Mouse (Mus musculus): ENCODE data around the gene Clptm1l.

Gene Clptm1l
- long read RNA-seq, experiment 1, transcript Clptm1l-201 (17 exons, 2,340 nt) = major isoform, 75 of 84 reads
- long read RNA-seq, experiment 1, partial matches to known transcripts = 7 of 84 reads
- long read RNA-seq, experiment 1, other reads (novel, unspliced or antisense) = 2 of 84 reads
- long read RNA-seq, experiment 2, transcript Clptm1l-201 (17 exons, 2,340 nt) = major isoform, 61 of 90 reads
- long read RNA-seq, experiment 2, partial matches to known transcripts = 17 of 90 reads
- long read RNA-seq, experiment 2, other reads (novel, unspliced or antisense) = 11 of 90 reads

DNA sequence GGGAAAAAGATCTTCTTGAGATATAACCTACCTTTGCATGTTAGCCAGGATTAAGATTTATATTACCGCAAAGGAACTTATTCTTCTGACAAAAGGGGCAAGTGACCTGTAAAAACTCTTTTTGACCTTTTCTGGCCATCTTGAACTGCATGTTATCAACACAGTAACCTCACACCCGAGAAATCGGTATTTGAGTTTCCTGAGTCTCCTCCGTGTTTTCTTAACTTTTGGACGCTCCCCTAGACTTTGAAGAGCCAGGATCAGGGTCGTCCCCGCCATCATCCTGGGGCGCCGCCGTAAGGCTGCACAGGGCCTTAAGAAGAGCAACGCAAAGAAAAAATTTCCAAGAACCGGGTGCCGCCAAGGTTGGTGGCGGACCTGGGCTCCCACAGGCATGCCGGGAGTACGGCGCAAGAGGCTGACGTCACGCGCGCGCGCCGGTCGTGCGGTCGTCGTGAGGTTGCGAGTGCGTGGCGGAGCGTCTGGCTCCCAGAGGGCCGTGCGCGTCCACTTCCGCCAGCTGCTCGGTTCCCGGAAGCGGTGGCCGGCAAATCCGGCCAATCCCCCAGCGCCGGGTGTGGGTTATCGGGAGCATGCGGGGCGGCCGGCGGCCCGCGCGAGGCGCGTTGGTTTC, at the start of gene Clptm1l:
TSS of gene Clptm1l (plus strand) at position 485 of the 634 bp plus-strand sequence.
- intact Hi-C loops (cut with DNase I) = loop anchor here (5.0 kb wide), 2 partner anchors 91 to 271 kb away; no protein-coding TSS in a partner anchor

DNA sequence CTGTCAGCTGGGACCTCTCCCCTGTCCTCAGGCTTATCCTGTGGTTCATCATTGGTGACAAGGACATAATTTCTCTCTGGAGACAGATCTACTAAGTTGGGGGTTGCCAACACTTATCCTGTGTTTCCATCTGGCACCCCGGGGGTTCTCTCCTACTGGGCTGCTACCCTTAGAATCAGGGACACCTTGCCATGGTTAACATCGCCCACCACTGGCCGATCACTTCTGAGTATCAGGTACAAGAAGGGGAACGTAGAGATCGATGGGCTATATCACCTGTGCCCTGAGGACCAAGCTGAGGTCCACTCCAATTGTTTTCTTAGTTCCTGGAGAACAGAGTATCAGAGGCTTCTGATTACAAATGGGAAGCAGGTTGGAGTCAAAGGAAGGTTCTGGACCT, 39.6 kb upstream of the Clptm1l start:
- intact Hi-C loops (cut with DNase I) = no loop called here

GRCm38 (mm10) chr13:73575051-73575450, 28.8 kb upstream of the Clptm1l start:
- intact Hi-C loops (cut with DNase I) = no loop called here

GRCm38 (mm10) chr13:73577277-73577676, 26.5 kb upstream of the Clptm1l start:
- intact Hi-C loops (cut with DNase I) = no loop called here

DNA sequence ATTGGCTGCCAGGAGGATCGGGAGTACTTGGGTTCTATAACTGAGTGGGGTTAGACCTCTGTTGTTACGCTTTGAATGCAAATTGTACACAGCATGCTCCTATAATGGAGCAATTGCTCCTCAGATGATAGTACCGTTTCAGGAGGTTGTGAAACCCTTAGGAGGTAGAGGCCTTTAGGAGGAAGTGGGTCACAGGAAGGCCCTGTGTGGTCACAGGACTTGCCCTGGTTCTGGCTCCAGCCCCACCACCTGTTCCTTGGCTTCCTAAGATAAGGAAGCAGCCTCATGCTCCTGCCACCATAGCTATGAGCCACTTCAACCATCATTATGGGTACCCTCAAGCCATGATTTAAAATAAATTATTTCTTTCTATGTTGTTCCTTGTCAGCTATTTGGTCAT, 12.3 kb upstream of the Clptm1l start:
- intact Hi-C loops (cut with DNase I) = no loop called here

- intact Hi-C loops (cut with DNase I) = no loop called here
Measured at GRCm38 (mm10) chr13:73592546-73592945, 11.3 kb upstream of the Clptm1l start.

DNA sequence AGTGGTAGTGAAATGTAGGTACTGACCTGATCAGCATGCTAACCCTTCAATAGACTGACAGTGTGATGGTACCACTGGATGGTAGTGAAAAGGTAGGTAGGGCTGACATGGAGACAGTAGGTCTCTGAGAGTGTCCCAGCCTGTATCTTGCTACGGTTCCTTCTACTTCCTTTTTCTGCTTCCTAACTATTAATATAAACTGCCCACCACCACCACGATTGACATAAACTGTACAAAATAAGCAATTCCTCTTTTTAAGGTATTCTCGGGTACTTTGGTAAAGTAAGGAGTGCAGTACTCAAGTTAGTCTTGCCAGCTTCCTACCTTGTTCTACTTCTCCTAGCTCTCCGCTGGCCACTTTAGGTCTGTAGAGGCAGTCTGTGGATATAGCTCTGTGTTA, 7.5 kb upstream of the Clptm1l start:
- intact Hi-C loops (cut with DNase I) = no loop called here

DNA sequence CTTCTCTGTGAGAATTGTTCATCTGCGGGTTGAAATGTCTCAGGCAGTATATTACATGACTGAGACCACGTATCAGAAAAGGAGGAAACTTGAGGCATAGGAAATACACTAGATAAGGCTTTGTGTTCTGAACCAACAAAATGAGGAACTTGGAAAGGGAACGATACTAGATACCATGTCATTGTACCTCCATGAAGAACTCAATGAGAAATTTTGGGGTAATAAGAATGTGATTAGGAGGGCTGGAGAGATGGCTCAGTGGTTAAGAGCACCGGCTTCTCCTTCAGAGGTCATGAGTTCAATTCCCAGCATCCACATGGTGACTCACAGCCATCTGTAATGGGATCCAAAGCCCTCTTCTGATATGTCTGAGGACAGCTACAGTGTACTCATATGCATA, 3.6 kb upstream of the Clptm1l start:
- intact Hi-C loops (cut with DNase I) = loop anchor here (5.0 kb wide), 2 partner anchors 88 to 268 kb away; no protein-coding TSS in a partner anchor

DNA sequence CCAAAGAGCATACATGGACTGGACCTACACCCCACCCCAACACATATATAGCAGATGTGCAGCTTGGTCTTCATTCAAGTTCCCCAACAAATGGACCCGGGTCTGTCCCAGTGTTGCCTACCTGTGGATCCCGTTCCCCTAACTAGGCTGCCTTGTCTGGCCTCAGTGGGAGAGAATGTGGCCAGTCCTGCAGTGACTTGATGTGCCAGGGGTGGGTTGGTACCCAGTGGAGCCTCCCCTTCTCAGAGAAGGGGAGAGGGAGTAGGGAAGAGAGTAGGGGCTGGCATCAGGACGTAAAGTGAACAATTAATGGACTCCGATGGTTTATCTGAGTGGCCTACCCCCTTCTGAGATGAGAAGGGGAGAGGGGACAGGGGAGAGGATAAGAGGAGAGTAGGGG, 760 bp upstream of the Clptm1l start:
- intact Hi-C loops (cut with DNase I) = loop anchor here (5.0 kb wide), 2 partner anchors 91 to 271 kb away; no protein-coding TSS in a partner anchor

GRCm38 (mm10) chr13:73604156-73604957, 551 bp downstream of the Clptm1l start:
- intact Hi-C loops (cut with DNase I) = loop anchor here (5.0 kb wide), 2 partner anchors 92 to 272 kb away; no protein-coding TSS in a partner anchor

DNA sequence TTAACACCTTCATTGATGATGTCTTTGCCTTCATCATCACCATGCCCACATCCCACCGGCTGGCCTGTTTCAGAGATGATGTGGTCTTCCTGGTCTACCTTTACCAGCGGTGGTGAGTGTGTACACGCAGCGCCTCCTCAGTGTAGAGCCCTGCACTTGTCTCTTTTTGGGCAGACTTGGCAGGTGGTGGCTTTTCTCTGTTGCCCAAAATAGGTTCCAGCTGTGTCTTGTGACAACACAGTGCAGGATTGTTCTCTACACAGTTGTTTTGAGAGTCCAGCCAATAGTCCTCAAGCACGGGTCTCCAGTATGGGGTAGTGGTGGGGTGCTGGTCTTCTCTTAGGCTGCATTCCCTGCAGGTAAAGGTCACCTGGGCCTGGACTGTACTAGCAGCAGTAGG, 14.6 kb downstream of the Clptm1l start:
- intact Hi-C loops (cut with DNase I) = loop anchor here (10.0 kb wide), 1 partner anchor 194 kb away; no protein-coding TSS in a partner anchor

- intact Hi-C loops (cut with DNase I) = no loop called here
Measured at GRCm38 (mm10) chr13:73620637-73621036, 16.8 kb downstream of the Clptm1l start.

GRCm38 (mm10) chr13:73626410-73626744, 22.6 kb downstream of the Clptm1l start:
- intact Hi-C loops (cut with DNase I) = loop anchor here (5.0 kb wide), 1 partner anchor 114 kb away; no protein-coding TSS in a partner anchor

- intact Hi-C loops (cut with DNase I) = loop anchor here (5.0 kb wide), 1 partner anchor 115 kb away; no protein-coding TSS in a partner anchor
Measured at GRCm38 (mm10) chr13:73626745-73627549, 23.1 kb downstream of the Clptm1l start, which contains the start of gene Tert. Gene Tert, plus strand, starts transcription at chr13:73626911.

GRCm38 (mm10) chr13:73628586-73629113, 24.8 kb downstream of the Clptm1l start:
- intact Hi-C loops (cut with DNase I) = loop anchor here (5.0 kb wide), 1 partner anchor 116 kb away; no protein-coding TSS in a partner anchor

GRCm38 (mm10) chr13:73631837-73632236, 28.0 kb downstream of the Clptm1l start:
- intact Hi-C loops (cut with DNase I) = no loop called here

- intact Hi-C loops (cut with DNase I) = no loop called here
Measured at GRCm38 (mm10) chr13:73637826-73638225, 34.0 kb downstream of the Clptm1l start.

GRCm38 (mm10) chr13:73641296-73641695, 37.5 kb downstream of the Clptm1l start:
- intact Hi-C loops (cut with DNase I) = no loop called here

- intact Hi-C loops (cut with DNase I) = loop anchor here (2.0 to 5.0 kb wide), 3 partner anchors 46 to 176 kb away; no protein-coding TSS in a partner anchor
Measured at GRCm38 (mm10) chr13:73646397-73647087, 42.7 kb downstream of the Clptm1l start.

GRCm38 (mm10) chr13:73653266-73653665, 49.5 kb downstream of the Clptm1l start:
- intact Hi-C loops (cut with DNase I) = no loop called here

All from adrenal gland (tissue).